Mouse (Mus musculus) heart, embryonic 13.5 days (tissue): Measurements from ENCODE around the gene Nckipsd. TPM values are rescaled to one million over a fixed set of nuclear protein-coding genes. Genes with fewer than 3 reads are reported as not detected.
A peak's percentile ranks its signal among the peaks of the same experiment; 100 is the strongest.

Experiments
- ATAC-seq: fragments of 200-750 bp; cut with Nextera tagmentation; 2 replicates; pipeline ENCODE4 v1.8.0; 2017; ENCODE audit warnings: moderate TSS enrichment; ENCODE audit not compliant: insufficient number of reproducible peaks, low FRiP score, low TSS enrichment; ENCODE audit errors: extremely low read depth
- H3K27ac ChIP-seq: fragments of 300-500 bp; sonication (generic); replicated peaks from 2 replicates; pipeline ENCODE4 v1.5.1; 2015; ENCODE audit warnings: moderate library complexity, mild to moderate bottlenecking, inconsistent platforms
- H3K27me3 ChIP-seq: fragments of 300-500 bp; sonication (generic); replicated peaks from 2 replicates; pipeline ENCODE4 v1.6.1; 2015; ENCODE audit warnings: mild to moderate bottlenecking, inconsistent platforms
- H3K36me3 ChIP-seq: fragments of 300-500 bp; sonication (generic); 2 replicates; pipeline ENCODE4 v1.6.1; 2015; ENCODE audit warnings: mild to moderate bottlenecking, inconsistent platforms
- H3K4me1 ChIP-seq: fragments of 300-500 bp; sonication (generic); 2 replicates; pipeline ENCODE4 v1.6.1; 2015; ENCODE audit warnings: inconsistent platforms
- H3K4me2 ChIP-seq: fragments of 300-500 bp; sonication (generic); 2 replicates; pipeline ENCODE4 v1.6.1; 2015; ENCODE audit warnings: inconsistent platforms, mild to moderate bottlenecking, moderate library complexity
- H3K4me3 ChIP-seq: fragments of 300-500 bp; sonication (generic); 2 replicates; pipeline ENCODE4 v1.5.1; 2015; ENCODE audit warnings: moderate library complexity, mild to moderate bottlenecking, inconsistent platforms
- H3K9ac ChIP-seq: fragments of 300-500 bp; sonication (generic); 2 replicates; pipeline ENCODE4 v1.6.1; 2015; ENCODE audit warnings: inconsistent platforms, mild to moderate bottlenecking, moderate library complexity
- H3K9me3 ChIP-seq: fragments of 300-500 bp; sonication (generic); 2 replicates; pipeline ENCODE4 v1.6.1; 2016; ENCODE audit warnings: inconsistent platforms
- WGBS: fragments of 180-500 bp; shearing (Covaris S2); methylation state at CpG from one replicate; pipeline ENCODE4 v1.1.7; 2015; ENCODE audit warnings: mixed read lengths; 5-methylcytosine and 5-hydroxymethylcytosine counted together
- polyA plus RNA-seq: library from polyadenylated mRNA; unstranded; fragments of >200 nt; fragmentation: Nextera tagmentation; extraction: Ambion mirVana; gene quantifications from 2 replicates; pipeline ENCODE4 v1.2.1, GENCODE M21; 2015

The Nckipsd gene
- polyA plus RNA-seq, 1 experiment from 2014 or later = 9.7 TPM

- Histone ChIP-seq H3K4me2 (peak overlapping the region; percentile 88), H3K27me3 (no peaks in the 10 kb centered on the region), H3K36me3 (peaks cover 12% of the 10 kb centered on the region), H3K9ac (peak overlapping the region; percentile 51), H3K27ac (no peak overlapping the region), H3K4me1 (peaks cover 71% of the 10 kb centered on the region), H3K9me3 (no peaks in the 10 kb centered on the region), H3K4me3 (peak overlapping the region; percentile 90)
- ATAC-seq = no peak
Observed at GRCm38 (mm10) chr9:108785416-108785815, 22.8 kb upstream of the Nckipsd start.

GRCm38 (mm10) chr9:108786494-108786893 is 21.7 kb upstream of the Nckipsd start:
- Histone ChIP-seq H3K9me3 (no peaks in the 10 kb centered on the region), H3K4me3 (no peak overlapping the region), H3K27ac (no peak overlapping the region), H3K4me2 (peak overlapping the region; percentile 88; the same call in 1 of the 2 replicates), H3K36me3 (peaks cover 12% of the 10 kb centered on the region), H3K4me1 (peaks cover 78% of the 10 kb centered on the region), H3K9ac (no peak overlapping the region), H3K27me3 (no peaks in the 10 kb centered on the region)
- ATAC-seq = no peak
- 84% methylated on average over 1 of the region's 1 CpGs for WGBS

GRCm38 (mm10) chr9:108787080-108787479 is 21.1 kb upstream of the Nckipsd start:
- Histone ChIP-seq H3K36me3 (peaks cover 12% of the 10 kb centered on the region), H3K9ac (no peak overlapping the region)

GRCm38 (mm10) chr9:108788713-108789112 is 19.5 kb upstream of the Nckipsd start:
- H3K4me3 ChIP-seq = no peak overlapping the region
- 74% methylated on average over 3 of the region's 3 CpGs for WGBS
- H3K4me1 ChIP-seq = peaks cover 90% of the 10 kb centered on the region
- H3K4me2 ChIP-seq = no peak overlapping the region
- no peak overlapping the region for H3K9ac ChIP-seq
- H3K36me3 ChIP-seq = peaks cover 12% of the 10 kb centered on the region
- H3K27me3 ChIP-seq = no peaks in the 10 kb centered on the region
- no peak for ATAC-seq
- H3K9me3 ChIP-seq = no peaks in the 10 kb centered on the region
- no peak overlapping the region for H3K27ac ChIP-seq

More at GRCm38 (mm10) chr9:108787080-108787479, 21.1 kb upstream of the Nckipsd start:
- Histone ChIP-seq H3K27me3 (no peaks in the 10 kb centered on the region), H3K9me3 (no peaks in the 10 kb centered on the region), H3K4me2 (no peak overlapping the region), H3K4me3 (no peak overlapping the region), H3K4me1 (peaks cover 81% of the 10 kb centered on the region), H3K27ac (no peak overlapping the region)
- no peak for ATAC-seq
- whole genome bisulfite sequencing = 92% methylated on average over 2 of the region's 2 CpGs

GRCm38 (mm10) chr9:108792307-108792706 is 15.9 kb upstream of the Nckipsd start:
- H3K4me2 ChIP-seq = no peak overlapping the region
- no peaks in the 10 kb centered on the region for H3K9me3 ChIP-seq
- no peaks in the 10 kb centered on the region for H3K27me3 ChIP-seq
- H3K36me3 ChIP-seq = peaks cover 13% of the 10 kb centered on the region
- H3K4me3 ChIP-seq = no peak overlapping the region
- H3K27ac ChIP-seq = no peak overlapping the region
- peaks cover 98% of the 10 kb centered on the region for H3K4me1 ChIP-seq
- ATAC-seq = no peak
- WGBS = 62% methylated on average over 1 of the region's 1 CpGs
- no peak overlapping the region for H3K9ac ChIP-seq

- Histone ChIP-seq H3K9me3 (no peaks in the 10 kb centered on the region), H3K4me1 (peaks cover 95% of the 10 kb centered on the region), H3K27ac (no peak overlapping the region), H3K36me3 (peaks cover 17% of the 10 kb centered on the region), H3K9ac (no peak overlapping the region), H3K27me3 (no peaks in the 10 kb centered on the region), H3K4me3 (no peak overlapping the region), H3K4me2 (no peak overlapping the region)
- 56% methylated on average over 3 of the region's 3 CpGs for WGBS
- ATAC-seq = no peak
Observed at GRCm38 (mm10) chr9:108792730-108793129, 15.4 kb upstream of the Nckipsd start.

GRCm38 (mm10) chr9:108795281-108795680 is 12.9 kb upstream of the Nckipsd start:
- peaks cover 43% of the 10 kb centered on the region for H3K36me3 ChIP-seq
- H3K9me3 ChIP-seq = no peaks in the 10 kb centered on the region
- no peak overlapping the region; the same call in 1 of the 2 replicates for H3K9ac ChIP-seq
- H3K4me3 ChIP-seq = no peak overlapping the region
- peak overlapping the region; percentile 8; the same call in 1 of the 2 replicates for H3K27ac ChIP-seq
- no peaks in the 10 kb centered on the region for H3K27me3 ChIP-seq
- peaks cover 70% of the 10 kb centered on the region for H3K4me1 ChIP-seq
- WGBS = 65% methylated on average over 2 of the region's 2 CpGs
- peak overlapping the region; percentile 46; the same call in 1 of the 2 replicates for H3K4me2 ChIP-seq
- no peak for ATAC-seq

- H3K27me3 ChIP-seq = no peaks in the 10 kb centered on the region
- H3K27ac ChIP-seq = peak overlapping the region; percentile 76
- H3K9me3 ChIP-seq = no peaks in the 10 kb centered on the region
- H3K4me1 ChIP-seq = peaks cover 65% of the 10 kb centered on the region
- H3K36me3 ChIP-seq = peaks cover 46% of the 10 kb centered on the region
- WGBS = 33% methylated on average over 11 of the region's 11 CpGs
- peak overlapping the region; percentile 15 for H3K4me3 ChIP-seq
- no peak for ATAC-seq
- peak overlapping the region; percentile 46 for H3K4me2 ChIP-seq
- H3K9ac ChIP-seq = peak overlapping the region; percentile 56
Observed at GRCm38 (mm10) chr9:108795762-108796161, 12.4 kb upstream of the Nckipsd start.

- peak overlapping the region; percentile 46 for H3K4me2 ChIP-seq
- H3K27ac ChIP-seq = peak overlapping the region; percentile 76
- H3K27me3 ChIP-seq = no peaks in the 10 kb centered on the region
- no peak for ATAC-seq
- no peaks in the 10 kb centered on the region for H3K9me3 ChIP-seq
- peak overlapping the region; percentile 56 for H3K9ac ChIP-seq
- H3K4me1 ChIP-seq = peaks cover 58% of the 10 kb centered on the region
- peak overlapping the region; percentile 15 for H3K4me3 ChIP-seq
- 59% methylated on average over 4 of the region's 4 CpGs for WGBS
- H3K36me3 ChIP-seq = peaks cover 53% of the 10 kb centered on the region
Observed at GRCm38 (mm10) chr9:108796351-108796981, 11.7 kb upstream of the Nckipsd start.

GRCm38 (mm10) chr9:108797477-108797876 is 10.7 kb upstream of the Nckipsd start:
- H3K9me3 ChIP-seq = no peaks in the 10 kb centered on the region
- peaks cover 48% of the 10 kb centered on the region for H3K4me1 ChIP-seq
- H3K4me2 ChIP-seq = no peak overlapping the region
- H3K36me3 ChIP-seq = peaks cover 64% of the 10 kb centered on the region
- no peak for ATAC-seq
- peak overlapping the region; percentile 76; the same call in 1 of the 2 replicates for H3K27ac ChIP-seq
- no peaks in the 10 kb centered on the region for H3K27me3 ChIP-seq
- no peak overlapping the region for H3K9ac ChIP-seq
- WGBS = 86% methylated on average over 7 of the region's 7 CpGs
- H3K4me3 ChIP-seq = no peak overlapping the region

- Histone ChIP-seq H3K4me3 (no peak overlapping the region), H3K9me3 (no peaks in the 10 kb centered on the region), H3K4me2 (no peak overlapping the region), H3K9ac (no peak overlapping the region), H3K27ac (no peak overlapping the region), H3K27me3 (no peaks in the 10 kb centered on the region), H3K4me1 (peaks cover 37% of the 10 kb centered on the region), H3K36me3 (peaks cover 75% of the 10 kb centered on the region)
- no peak for ATAC-seq
- WGBS = 67% methylated on average over 5 of the region's 5 CpGs
Observed at GRCm38 (mm10) chr9:108798508-108799075, 9.6 kb upstream of the Nckipsd start.

GRCm38 (mm10) chr9:108799564-108799963 is 8.6 kb upstream of the Nckipsd start:
- H3K27me3 ChIP-seq = no peaks in the 10 kb centered on the region
- H3K9me3 ChIP-seq = no peaks in the 10 kb centered on the region
- H3K9ac ChIP-seq = no peak overlapping the region
- no peak for ATAC-seq
- WGBS = 82% methylated on average over 3 of the region's 3 CpGs
- no peak overlapping the region for H3K4me2 ChIP-seq
- no peak overlapping the region for H3K27ac ChIP-seq
- no peak overlapping the region for H3K4me3 ChIP-seq
- H3K4me1 ChIP-seq = peaks cover 29% of the 10 kb centered on the region
- peaks cover 84% of the 10 kb centered on the region for H3K36me3 ChIP-seq
